Mouse (Mus musculus) heart, postnatal 25 days (tissue): Measurements from ENCODE around the gene Sema3a. TPM values are rescaled to one million over a fixed set of nuclear protein-coding genes. Genes with fewer than 3 reads are reported as not detected.
"Not testable (repeated sequence)": the region's sequence is repeated elsewhere in the genome, so short reads cannot be mapped to it uniquely, and the experiment has no call there.

Source experiments
- DNase-seq: peaks from one replicate; pipeline ENCODE4 v3.0.0; 2022; ENCODE audit warnings: low spot score
- intact Hi-C: fragments of 180-260 bp; cut with DNase I; formaldehyde crosslinking; loops from one replicate; pipeline ENCODE4 v1.15.1; 2025
- total RNA-seq, 2 experiments: library from RNA; stranded (reverse); gene quantifications; 2 replicates each; pipeline ENCODE4 v1.2.3; 2021

Sema3a gene
- total RNA-seq, 2 experiments from 2014 or later, result 1.7 to 2.3 TPM

GRCm38 (mm10) chr5:13517018-13517417 is 391.8 kb downstream of the Sema3a start:
- intact Hi-C loops, result no loop called here

GRCm38 (mm10) chr5:13525597-13525996 is 400.4 kb downstream of the Sema3a start:
- intact Hi-C loops, result loop anchor here (5.0 to 10.0 kb wide), 2 partner anchors 49 to 53 kb away; no protein-coding TSS in a partner anchor
- no peak for DNase-seq

More at GRCm38 (mm10) chr5:13517018-13517417, 391.8 kb downstream of the Sema3a start:
- no peak for DNase-seq

GRCm38 (mm10) chr5:13527037-13527464 is 401.8 kb downstream of the Sema3a start:
- no peak for DNase-seq
- intact Hi-C loops, result loop anchor here (5.0 to 10.0 kb wide), 2 partner anchors 48 to 55 kb away; no protein-coding TSS in a partner anchor

- intact Hi-C loops, result loop anchor here (5.0 to 10.0 kb wide), 2 partner anchors 46 to 57 kb away; no protein-coding TSS in a partner anchor
Observed at GRCm38 (mm10) chr5:13529226-13529625, 404.0 kb downstream of the Sema3a start.

GRCm38 (mm10) chr5:13547472-13548209 is 422.4 kb downstream of the Sema3a start:
- intact Hi-C loops, result no loop called here
- peak; percentile 14 for DNase-seq

More at GRCm38 (mm10) chr5:13529226-13529625, 404.0 kb downstream of the Sema3a start:
- no peak for DNase-seq

GRCm38 (mm10) chr5:13548210-13548554 is 423.0 kb downstream of the Sema3a start:
- no peak for DNase-seq
- intact Hi-C loops, result no loop called here

- intact Hi-C loops, result no loop called here
- no peak for DNase-seq
Observed at GRCm38 (mm10) chr5:13549080-13549479, 423.9 kb downstream of the Sema3a start.

GRCm38 (mm10) chr5:13550953-13551352 is 425.7 kb downstream of the Sema3a start:
- intact Hi-C loops, result no loop called here
- no peak for DNase-seq

- intact Hi-C loops, result no loop called here
- DNase-seq, result no peak
Observed at GRCm38 (mm10) chr5:13557257-13557656, 432.0 kb downstream of the Sema3a start.

GRCm38 (mm10) chr5:13573867-13574266 is 448.7 kb downstream of the Sema3a start:
- intact Hi-C loops, result loop anchor here (10.0 kb wide), 1 partner anchor 49 kb away; no protein-coding TSS in a partner anchor
- DNase-seq, result no peak

GRCm38 (mm10) chr5:13579123-13579522 is 453.9 kb downstream of the Sema3a start:
- intact Hi-C loops, result loop anchor here (10.0 kb wide), 1 partner anchor 54 kb away; no protein-coding TSS in a partner anchor
- DNase-seq, result no peak

GRCm38 (mm10) chr5:13585559-13586207 is 460.5 kb downstream of the Sema3a start:
- intact Hi-C loops, result loop anchor here (2.0 to 5.0 kb wide), 2 partner anchors 181 to 1023 kb away; no protein-coding TSS in a partner anchor
- DNase-seq, result no peak

- DNase-seq, result no peak
- intact Hi-C loops, result no loop called here
Observed at GRCm38 (mm10) chr5:13594422-13594821, 469.2 kb downstream of the Sema3a start.

GRCm38 (mm10) chr5:13611631-13612030 is 486.4 kb downstream of the Sema3a start:
- intact Hi-C loops, result no loop called here
- DNase-seq, result no peak

- intact Hi-C loops, result no loop called here
- no peak for DNase-seq
Observed at GRCm38 (mm10) chr5:13612088-13612487, 486.9 kb downstream of the Sema3a start.

GRCm38 (mm10) chr5:13614575-13614974 is 489.4 kb downstream of the Sema3a start:
- intact Hi-C loops, DNase-seq: not testable (repeated sequence)

- intact Hi-C loops, result no loop called here
- DNase-seq, result no peak
Observed at GRCm38 (mm10) chr5:13615907-13616306, 490.7 kb downstream of the Sema3a start.

- intact Hi-C loops, result no loop called here
Observed at GRCm38 (mm10) chr5:13622578-13622977, 497.4 kb downstream of the Sema3a start.

GRCm38 (mm10) chr5:13624754-13625153 is 499.5 kb downstream of the Sema3a start:
- DNase-seq, result no peak
- intact Hi-C loops, result no loop called here

More at GRCm38 (mm10) chr5:13622578-13622977, 497.4 kb downstream of the Sema3a start:
- no peak for DNase-seq

GRCm38 (mm10) chr5:13626093-13626492 is 500.9 kb downstream of the Sema3a start:
- DNase-seq, result no peak
- intact Hi-C loops, result no loop called here
